Mouse (Mus musculus) thymus, postnatal 14 days (tissue): ENCODE results near the gene Tymp.

ENCODE experiments used
- DNase-seq: peaks from one replicate; pipeline ENCODE4 v3.0.0; 2021

Tymp gene

GRCm38 (mm10) chr15:89322670-89323522, 53.9 kb downstream of the Tymp start, which contains the start of gene Adm2:
Gene Adm2, plus strand, starts transcription at chr15:89322720.
- DNase-seq = no peak
